Mouse (Mus musculus) limb, embryonic 13.5 days (tissue): ENCODE measurements around the gene Cer1. TPM values are rescaled to one million over a fixed set of nuclear protein-coding genes. Genes with fewer than 3 reads are reported as not detected.

Source experiments
- ATAC-seq: fragments of 200-750 bp; cut with Nextera tagmentation; 2 replicates; pipeline ENCODE4 v1.8.0; 2017; ENCODE audit warnings: low read depth, moderate number of reproducible peaks, moderate TSS enrichment; ENCODE audit not compliant: low FRiP score
- H3K27ac ChIP-seq: fragments of 300-500 bp; sonication (generic); 2 replicates; pipeline ENCODE4 v1.5.1; 2015; ENCODE audit warnings: inconsistent platforms, mild to moderate bottlenecking, moderate library complexity
- H3K27me3 ChIP-seq: fragments of 300-500 bp; sonication (generic); 2 replicates; pipeline ENCODE4 v1.6.1; 2015; ENCODE audit warnings: mild to moderate bottlenecking, inconsistent platforms
- H3K36me3 ChIP-seq: fragments of 300-500 bp; sonication (generic); 2 replicates; pipeline ENCODE4 v1.6.1; 2015; ENCODE audit warnings: inconsistent platforms, mild to moderate bottlenecking, moderate library complexity
- H3K4me1 ChIP-seq: fragments of 300-500 bp; sonication (generic); 2 replicates; pipeline ENCODE4 v1.6.1; 2015; ENCODE audit warnings: inconsistent platforms
- H3K4me2 ChIP-seq: fragments of 300-500 bp; sonication (generic); replicated peaks from 2 replicates; pipeline ENCODE4 v1.6.1; 2015; ENCODE audit warnings: inconsistent platforms, mild to moderate bottlenecking, moderate library complexity
- H3K4me3 ChIP-seq: fragments of 300-500 bp; sonication (generic); 2 replicates; pipeline ENCODE4 v1.5.1; 2015; ENCODE audit warnings: moderate library complexity, mild to moderate bottlenecking, inconsistent platforms
- H3K9ac ChIP-seq: fragments of 300-500 bp; sonication (generic); 2 replicates; pipeline ENCODE4 v1.6.1; 2015; ENCODE audit warnings: mild to moderate bottlenecking, inconsistent platforms
- H3K9me3 ChIP-seq: fragments of 300-500 bp; sonication (generic); 2 replicates; pipeline ENCODE4 v1.6.1; 2016; ENCODE audit warnings: inconsistent platforms
- WGBS: fragments of 180-500 bp; shearing (Covaris S2); methylation state at CpG from one replicate; pipeline ENCODE4 v1.1.7; 2015; 5-methylcytosine and 5-hydroxymethylcytosine counted together
- polyA plus RNA-seq: library from polyadenylated mRNA; unstranded; fragments of >200 nt; fragmentation: Nextera tagmentation; extraction: Ambion mirVana; gene quantifications from 2 replicates; pipeline ENCODE4 v1.2.1, GENCODE M21; 2015

The Cer1 gene
- polyA plus RNA-seq, 1 experiment from 2014 or later = 1.1 TPM

- Histone ChIP-seq H3K36me3 (peaks cover 6% of the 10 kb centered on the region), H3K27ac (no peak overlapping the region), H3K9ac (no peak overlapping the region), H3K27me3 (no peaks in the 10 kb centered on the region), H3K9me3 (no peaks in the 10 kb centered on the region), H3K4me1 (peaks cover 17% of the 10 kb centered on the region; the same call in 1 of the 2 replicates), H3K4me2 (no peak overlapping the region), H3K4me3 (no peak overlapping the region)
- no peak for ATAC-seq
- 95% methylated on average over 2 of the region's 2 CpGs for WGBS
Observed at GRCm38 (mm10) chr4:82853809-82854208, 31.1 kb downstream of the Cer1 start.

GRCm38 (mm10) chr4:82848552-82849234, 36.3 kb downstream of the Cer1 start:
- H3K27ac ChIP-seq = no peak overlapping the region
- no peaks in the 10 kb centered on the region for H3K27me3 ChIP-seq
- no peak for ATAC-seq
- H3K4me2 ChIP-seq = no peak overlapping the region
- peaks cover 17% of the 10 kb centered on the region for H3K36me3 ChIP-seq
- no peaks in the 10 kb centered on the region for H3K9me3 ChIP-seq
- H3K9ac ChIP-seq = no peak overlapping the region
- WGBS = 52% methylated on average over 5 of the region's 5 CpGs
- peaks cover 5% of the 10 kb centered on the region; the same call in 1 of the 2 replicates for H3K4me1 ChIP-seq
- no peak overlapping the region for H3K4me3 ChIP-seq

- H3K4me2 ChIP-seq = no peak overlapping the region
- no peak overlapping the region for H3K9ac ChIP-seq
- H3K4me1 ChIP-seq = no peaks in the 10 kb centered on the region
- no peaks in the 10 kb centered on the region for H3K27me3 ChIP-seq
- H3K9me3 ChIP-seq = no peaks in the 10 kb centered on the region
- H3K36me3 ChIP-seq = peaks cover 33% of the 10 kb centered on the region
- no peak overlapping the region for H3K27ac ChIP-seq
- WGBS = 64% methylated on average over 3 of the region's 3 CpGs
- no peak for ATAC-seq
- H3K4me3 ChIP-seq = no peak overlapping the region
Observed at GRCm38 (mm10) chr4:82837526-82838240, 47.3 kb downstream of the Cer1 start.

Other genes starting within 250 kb of the Cer1 start
- 119 and 121 TPM in 2 replicates for gene Nfib, start 179.4 kb downstream of the Cer1 start, polyA plus RNA-seq
- 13.5 and 13.8 TPM in 2 replicates for gene Zdhhc21, start 25.2 kb downstream of the Cer1 start, polyA plus RNA-seq
- gene Frem1, start 167.2 kb upstream of the Cer1 start, polyA plus RNA-seq = 5.5 and 6.2 TPM in 2 replicates